Mouse (Mus musculus) neural tube, embryonic 13.5 days (tissue): ENCODE measurements around the gene Gmeb1. TPM values are rescaled to one million over a fixed set of nuclear protein-coding genes. Genes with fewer than 3 reads are reported as not detected.
A peak's percentile ranks its signal among the peaks of the same experiment; 100 is the strongest.

ENCODE experiments used
- ATAC-seq: fragments of 200-750 bp; cut with Nextera tagmentation; 2 replicates; pipeline ENCODE4 v1.8.0; 2017; ENCODE audit warnings: low read depth, mild to moderate bottlenecking, moderate TSS enrichment, moderate library complexity
- H3K27ac ChIP-seq: fragments of 300-500 bp; sonication (generic); replicated peaks from 2 replicates; pipeline ENCODE4 v1.5.1; 2015; ENCODE audit warnings: moderate library complexity, mild to moderate bottlenecking, inconsistent platforms
- H3K27me3 ChIP-seq: fragments of 300-500 bp; sonication (generic); 2 replicates; pipeline ENCODE4 v1.6.1; 2015; ENCODE audit warnings: mild to moderate bottlenecking, inconsistent platforms
- H3K36me3 ChIP-seq: fragments of 300-500 bp; sonication (generic); 2 replicates; pipeline ENCODE4 v1.6.1; 2015; ENCODE audit warnings: mild to moderate bottlenecking, inconsistent platforms
- H3K4me1 ChIP-seq: fragments of 300-500 bp; sonication (generic); replicated peaks from 2 replicates; pipeline ENCODE4 v1.6.1; 2015; ENCODE audit warnings: inconsistent platforms
- H3K4me2 ChIP-seq: fragments of 300-500 bp; sonication (generic); 2 replicates; pipeline ENCODE4 v1.6.1; 2015; ENCODE audit warnings: inconsistent platforms, mild to moderate bottlenecking, moderate library complexity
- H3K4me3 ChIP-seq: fragments of 300-500 bp; sonication (generic); 2 replicates; pipeline ENCODE4 v1.5.1; 2015; ENCODE audit warnings: mild to moderate bottlenecking, inconsistent platforms
- H3K9ac ChIP-seq: fragments of 300-500 bp; sonication (generic); 2 replicates; pipeline ENCODE4 v1.6.1; 2015; ENCODE audit warnings: moderate library complexity, mild to moderate bottlenecking, inconsistent platforms
- H3K9me3 ChIP-seq: fragments of 300-500 bp; sonication (generic); 2 replicates; pipeline ENCODE4 v1.6.1; 2016; ENCODE audit warnings: inconsistent platforms
- WGBS: fragments of 180-500 bp; shearing (Covaris S2); methylation state at CpG from one replicate; pipeline ENCODE4 v1.1.7; 2015; 5-methylcytosine and 5-hydroxymethylcytosine counted together
- microRNA-seq: library from miRNA; unstranded; fragments of <30 nt; microRNA quantifications from one replicate; pipeline ENCODE4, GENCODE M21; 2016
- polyA plus RNA-seq: library from polyadenylated mRNA; unstranded; fragments of >200 nt; fragmentation: Nextera tagmentation; extraction: Ambion mirVana; gene quantifications from 2 replicates; pipeline ENCODE4 v1.2.1, GENCODE M21; 2015

Gmeb1 gene
- polyA plus RNA-seq, 1 experiment from 2014 or later = 40.8 TPM

- WGBS = 65% methylated on average over 22 of the region's 22 CpGs
- Histone ChIP-seq H3K9me3 (no peaks in the 10 kb centered on the region), H3K27ac (no peak overlapping the region), H3K9ac (no peak overlapping the region), H3K36me3 (peaks cover 45% of the 10 kb centered on the region), H3K4me1 (0 out of 2 replicates have a peak, but pooled peaks cover 2% of the 10 kb centered on the region), H3K27me3 (no peaks in the 10 kb centered on the region), H3K4me2 (no peak overlapping the region), H3K4me3 (no peak overlapping the region)
- no peak for ATAC-seq
These were observed 79.4 kb downstream of the Gmeb1 start for GRCm38 (mm10) chr4:132181721-132182658.

DNA sequence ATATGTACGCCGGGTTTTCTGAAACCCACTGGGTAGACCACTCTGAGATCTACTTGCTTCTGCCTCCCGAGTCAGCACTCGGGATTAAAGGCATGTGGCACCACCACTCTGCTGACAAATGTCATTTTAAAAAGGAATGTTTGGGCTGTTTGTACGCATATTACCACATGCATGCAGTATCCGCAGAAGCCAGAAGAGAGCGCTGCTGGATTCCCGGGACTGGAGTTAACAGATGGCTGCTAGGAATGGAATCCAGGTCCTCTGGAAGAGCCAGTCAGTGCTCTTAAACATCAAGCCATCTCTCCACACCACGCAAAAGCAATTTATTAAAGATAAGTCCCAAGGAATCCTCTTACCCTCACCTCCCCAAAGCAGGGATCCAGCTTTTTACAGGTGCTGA, 80.7 kb downstream of the Gmeb1 start:
- Histone ChIP-seq H3K27ac (no peak overlapping the region), H3K4me3 (no peak overlapping the region), H3K4me2 (no peak overlapping the region), H3K9me3 (no peaks in the 10 kb centered on the region), H3K27me3 (no peaks in the 10 kb centered on the region), H3K9ac (no peak overlapping the region), H3K36me3 (peaks cover 42% of the 10 kb centered on the region), H3K4me1 (0 out of 2 replicates have a peak, but pooled peaks cover 2% of the 10 kb centered on the region)
- ATAC-seq = no peak
- WGBS = 77% methylated on average over 9 of the region's 9 CpGs

- Histone ChIP-seq H3K4me2 (no peak overlapping the region), H3K4me1 (0 out of 2 replicates have a peak, but pooled peaks cover 3% of the 10 kb centered on the region), H3K27me3 (no peaks in the 10 kb centered on the region), H3K27ac (no peak overlapping the region), H3K9me3 (no peaks in the 10 kb centered on the region), H3K9ac (no peak overlapping the region), H3K36me3 (peaks cover 24% of the 10 kb centered on the region), H3K4me3 (no peak overlapping the region)
- WGBS = 7% methylated on average over 10 of the region's 10 CpGs
- ATAC-seq = peak; percentile 80
These were observed 82.8 kb downstream of the Gmeb1 start for GRCm38 (mm10) chr4:132178630-132179059.

DNA sequence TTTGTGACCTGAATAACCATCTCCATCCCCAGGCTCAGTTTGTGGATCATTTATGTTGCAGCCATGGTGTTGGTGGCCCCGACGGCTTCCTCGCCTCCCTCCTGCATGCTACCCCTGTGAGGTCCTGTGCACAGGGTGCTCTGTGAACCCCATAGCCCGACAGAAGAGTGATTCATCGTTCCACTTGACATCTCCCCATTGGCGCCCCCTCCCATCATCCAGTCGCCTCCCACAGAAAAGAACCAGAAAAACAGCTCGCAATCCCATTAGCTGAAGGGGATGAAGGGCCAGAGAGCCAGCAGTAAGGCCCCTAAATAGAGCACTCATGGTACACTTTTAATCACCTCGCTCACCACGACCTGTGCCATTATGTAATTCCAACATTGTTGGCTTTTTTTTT, 84.9 kb downstream of the Gmeb1 start:
- Histone ChIP-seq H3K9ac (no peak overlapping the region), H3K27me3 (no peaks in the 10 kb centered on the region), H3K4me2 (no peak overlapping the region), H3K4me3 (no peak overlapping the region), H3K36me3 (peaks cover 8% of the 10 kb centered on the region; the same call in 1 of the 2 replicates), H3K4me1 (peaks cover 11% of the 10 kb centered on the region), H3K9me3 (no peaks in the 10 kb centered on the region), H3K27ac (no peak overlapping the region)
- ATAC-seq = no peak
- WGBS = 57% methylated on average over 10 of the region's 10 CpGs

Small RNA genes lying within 50 kb of the gene (microRNA-seq; reads per million reads assigned to microRNA genes)
- not detected for gene Gm22033

Other genes with a start within 250 kb of the Gmeb1 start
- gene Gm10300, start 186.9 kb downstream of the Gmeb1 start, polyA plus RNA-seq = 0.20 TPM in 1 of 2 replicates, not detected in the other
- 95.5 and 113 TPM in 2 replicates for gene Epb41, start 186.3 kb downstream of the Gmeb1 start, polyA plus RNA-seq
- gene Oprd1, start 117.1 kb downstream of the Gmeb1 start, polyA plus RNA-seq = 0.77 and 0.96 TPM in 2 replicates
- gene Ythdf2, start 49.3 kb downstream of the Gmeb1 start, polyA plus RNA-seq = 123 and 125 TPM in 2 replicates
- gene Taf12, start 12.8 kb upstream of the Gmeb1 start, polyA plus RNA-seq = 43.2 and 45.3 TPM in 2 replicates
- gene Rab42, start 41.8 kb upstream of the Gmeb1 start, polyA plus RNA-seq = 1.1 and 1.7 TPM in 2 replicates
- gene Trnau1ap, start 67.9 kb upstream of the Gmeb1 start, polyA plus RNA-seq = 77.5 and 81.3 TPM in 2 replicates
- 35.6 and 36.1 TPM in 2 replicates for gene Rcc1, start 92.0 kb upstream of the Gmeb1 start, polyA plus RNA-seq
- gene Phactr4, start 160.9 kb upstream of the Gmeb1 start, polyA plus RNA-seq = 9.6 and 13.7 TPM in 2 replicates
- gene Med18, start 202.3 kb upstream of the Gmeb1 start, polyA plus RNA-seq = 15.1 and 16.1 TPM in 2 replicates
- gene Sesn2, start 248.9 kb upstream of the Gmeb1 start, polyA plus RNA-seq = 6.8 and 8.5 TPM in 2 replicates